Mouse (Mus musculus) lung, postnatal 4 days (tissue): ENCODE measurements around the gene Nfx1.
A peak's percentile ranks its signal among the peaks of the same experiment; 100 is the strongest.

Experiments used
- DNase-seq, 2 experiments: peaks; one replicate each; pipeline ENCODE4 v3.0.0; 2021

The Nfx1 gene

GRCm38 (mm10) chr4:41047524-41048271 lies 77.0 kb downstream of the Nfx1 start, which contains the start of gene Aqp7:
TSS of gene Aqp7 (minus strand) at chr4:41048139.
- no peak for DNase-seq

GRCm38 (mm10) chr4:41048926-41049325 lies 78.2 kb downstream of the Nfx1 start:
- DNase-seq = no peak

DNA sequence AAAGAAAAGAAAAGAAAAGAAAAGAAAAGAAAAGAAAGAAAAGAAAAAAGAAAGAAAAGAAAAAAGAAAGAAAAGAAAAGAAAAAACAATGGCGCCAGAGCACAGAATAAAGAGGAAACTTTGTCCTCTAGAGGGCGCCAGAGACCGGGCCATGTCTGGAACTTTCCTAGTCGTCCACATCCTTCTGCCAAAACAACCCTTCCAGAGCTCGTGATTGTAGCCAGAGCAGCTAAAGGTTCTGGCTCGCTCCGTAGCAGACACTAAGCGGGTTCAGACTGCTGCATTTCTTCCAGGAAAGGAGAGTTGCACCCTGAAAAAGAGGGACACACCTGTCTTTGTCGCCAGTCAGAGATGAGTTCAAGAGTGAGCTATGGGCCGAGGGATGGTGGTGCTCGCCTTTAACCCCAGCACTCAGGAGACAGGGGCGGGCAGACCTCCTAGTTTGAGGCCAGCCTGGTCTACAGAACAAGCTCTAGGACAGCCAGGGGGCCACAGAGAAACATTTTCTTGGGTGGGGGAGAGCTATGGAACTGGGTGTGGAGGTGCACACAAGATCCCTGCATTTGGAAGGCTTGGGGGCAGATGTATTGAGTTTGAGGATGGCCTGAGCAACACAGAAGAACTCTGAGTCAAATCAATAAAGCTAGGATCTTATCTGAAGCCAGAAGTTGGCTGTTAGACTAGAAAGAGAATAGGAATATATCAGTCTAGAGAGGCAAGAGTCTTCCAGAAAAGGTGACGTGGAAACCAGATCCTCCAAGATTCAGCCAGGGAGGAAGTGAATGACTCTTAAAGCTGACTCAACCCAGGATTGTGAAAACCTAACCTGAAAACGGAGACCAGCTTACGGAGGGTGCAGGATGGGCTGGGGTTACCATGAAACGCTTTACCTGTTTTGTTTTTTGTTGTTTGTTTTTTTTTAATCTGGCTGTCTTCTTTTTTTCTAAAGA lies 80.3 kb downstream of the Nfx1 start:
- peak; percentile 75 to 86 for DNase-seq

DNA sequence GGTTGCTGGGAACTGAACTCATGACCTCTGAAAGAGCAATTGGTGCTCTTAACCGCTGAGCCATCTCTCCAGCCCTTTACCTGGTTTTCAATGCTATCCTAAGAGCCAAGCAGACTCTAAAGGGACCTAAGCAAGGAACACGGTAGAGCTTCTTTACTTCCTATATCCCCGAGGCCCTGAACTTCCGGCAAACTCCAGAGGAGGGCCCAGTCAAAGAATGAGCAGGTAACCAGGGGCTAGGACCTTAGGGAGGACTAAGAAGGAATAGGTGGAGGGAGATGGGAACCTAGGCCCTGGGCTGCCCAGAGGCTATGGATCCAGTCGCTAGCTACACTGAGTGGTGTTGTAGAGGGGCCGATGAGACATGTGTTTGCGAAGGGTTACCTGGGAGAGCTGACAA lies 81.1 kb downstream of the Nfx1 start:
- DNase-seq = no peak

GRCm38 (mm10) chr4:41055111-41055510 lies 84.4 kb downstream of the Nfx1 start:
- peak; percentile 44 to 55 for DNase-seq

DNA sequence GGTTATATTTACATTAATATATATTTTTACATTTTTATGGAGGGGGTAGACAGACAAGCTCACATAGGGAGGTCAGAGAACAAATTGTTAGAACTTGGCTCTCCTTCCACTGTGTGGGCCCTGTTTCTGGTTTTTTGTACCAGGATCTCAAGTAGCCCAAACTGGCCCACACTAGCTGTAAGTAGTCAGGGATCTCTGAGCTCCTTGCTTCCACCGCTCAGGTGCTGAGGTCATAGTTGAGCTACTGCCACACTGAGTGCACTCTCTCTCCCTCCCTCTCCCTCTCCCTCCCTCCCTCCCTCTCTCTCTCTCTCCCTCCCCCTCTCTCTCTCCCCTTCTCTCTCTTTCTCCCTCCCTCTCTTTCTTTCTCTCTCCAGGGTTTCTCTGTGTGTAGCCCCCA lies 85.5 kb downstream of the Nfx1 start:
- DNase-seq = no peak

DNA sequence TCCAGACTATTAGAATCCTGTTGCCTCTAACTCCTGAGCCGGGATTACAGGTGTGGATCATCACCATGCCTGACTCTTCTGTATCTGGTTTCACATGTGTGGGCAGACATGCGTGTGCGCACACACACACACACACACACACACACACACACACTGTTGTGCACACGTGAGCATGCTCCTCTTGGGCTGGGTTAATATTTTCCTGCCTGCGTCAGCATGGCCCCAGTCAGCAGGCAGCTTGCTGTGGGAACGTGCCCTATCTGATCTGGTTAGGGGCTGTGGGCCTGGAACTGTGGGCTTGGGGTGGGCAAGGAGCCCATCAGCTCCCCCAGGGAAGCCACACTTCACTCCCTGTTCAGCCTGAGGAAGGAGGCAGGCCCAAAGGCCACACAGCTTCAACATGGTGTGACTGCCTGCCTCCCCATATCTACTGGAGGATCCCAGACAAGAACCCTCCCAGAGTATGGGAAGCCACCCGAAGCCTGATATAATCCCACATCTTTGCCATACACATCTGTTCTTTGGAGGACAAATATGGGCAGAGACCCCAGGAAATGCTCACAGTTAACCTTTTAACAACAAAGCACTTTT lies 86.1 kb downstream of the Nfx1 start:
- DNase-seq = no peak

DNA sequence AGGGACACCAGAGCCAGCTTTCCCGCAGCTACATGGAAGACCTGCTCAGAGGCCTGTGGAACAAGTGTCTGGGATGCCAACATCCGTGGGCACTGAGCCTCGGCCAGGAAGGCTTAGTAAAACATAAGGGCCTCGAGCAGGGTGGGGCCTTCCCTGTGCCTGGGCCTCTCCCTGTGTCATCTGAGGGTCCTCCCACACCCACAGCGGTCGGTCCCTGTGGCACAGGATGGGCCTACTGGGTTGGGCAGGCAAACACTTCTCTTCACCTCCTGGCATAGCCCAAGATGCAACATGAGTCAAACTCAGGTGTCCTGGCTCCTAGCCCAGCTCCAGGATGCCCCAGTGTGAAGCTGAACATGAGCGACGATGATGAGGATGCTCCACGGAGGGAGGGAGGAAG lies 86.7 kb downstream of the Nfx1 start:
- no peak for DNase-seq

DNA sequence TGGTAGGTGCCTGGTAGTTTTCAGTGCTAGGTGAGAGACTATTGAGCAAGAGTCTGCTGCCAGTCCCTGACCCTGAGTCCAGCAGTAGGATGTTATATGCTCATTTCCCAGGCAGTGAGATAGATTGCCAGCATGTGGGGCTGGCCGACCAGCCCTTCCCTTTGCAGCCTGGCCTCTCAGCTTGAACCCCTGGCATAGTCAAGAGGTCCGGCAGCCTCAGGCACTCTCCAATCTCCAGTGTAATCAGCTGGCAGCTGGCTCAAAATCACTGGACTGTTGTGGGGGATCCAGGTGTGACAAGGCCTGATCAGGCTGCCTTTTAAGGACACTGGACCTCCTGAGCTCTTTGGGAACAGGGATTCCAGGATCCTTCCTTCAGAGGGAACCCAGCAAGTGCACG lies 92.6 kb downstream of the Nfx1 start:
- DNase-seq = no peak

DNA sequence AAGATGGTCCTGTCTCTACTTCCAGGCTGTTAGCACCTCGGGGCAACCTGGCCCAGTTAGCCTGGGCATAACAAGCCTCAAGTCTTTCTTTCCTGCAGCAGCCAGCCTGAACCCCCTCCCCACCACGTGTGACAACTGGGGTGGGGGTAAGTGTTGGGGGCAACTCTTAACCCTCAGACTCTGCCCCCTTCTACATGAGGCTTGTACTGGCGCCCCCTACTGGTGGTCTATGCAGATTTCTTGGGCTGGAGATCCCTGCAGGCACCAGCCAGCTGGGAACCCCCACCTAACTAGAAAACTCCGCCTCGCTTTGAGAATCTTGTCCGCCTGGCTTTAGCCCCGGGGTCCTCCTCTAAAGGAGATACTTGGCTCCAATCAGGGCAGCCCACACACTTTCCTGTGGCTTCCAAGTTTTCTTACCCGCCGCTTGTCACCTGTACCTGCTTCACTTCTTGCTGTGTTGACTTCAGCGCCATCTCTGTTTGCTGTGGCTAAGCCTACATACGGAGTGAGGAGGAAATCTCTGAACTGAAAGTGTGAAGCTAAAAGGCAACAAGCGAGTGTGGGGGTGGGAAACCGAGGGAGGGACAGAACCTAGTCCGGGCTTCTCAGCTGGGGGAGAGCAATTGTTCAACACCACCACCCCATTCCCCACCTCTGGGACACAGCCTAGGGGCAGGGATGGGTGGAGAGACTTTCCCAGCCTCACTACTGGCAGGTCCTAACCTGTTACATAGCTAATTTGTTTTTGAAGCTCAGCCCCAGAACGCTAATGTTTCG lies 93.4 kb downstream of the Nfx1 start:
- DNase-seq = peak in 1 of 2 experiments; percentile 40

GRCm38 (mm10) chr4:41065196-41065595 lies 94.5 kb downstream of the Nfx1 start:
- DNase-seq = no peak

DNA sequence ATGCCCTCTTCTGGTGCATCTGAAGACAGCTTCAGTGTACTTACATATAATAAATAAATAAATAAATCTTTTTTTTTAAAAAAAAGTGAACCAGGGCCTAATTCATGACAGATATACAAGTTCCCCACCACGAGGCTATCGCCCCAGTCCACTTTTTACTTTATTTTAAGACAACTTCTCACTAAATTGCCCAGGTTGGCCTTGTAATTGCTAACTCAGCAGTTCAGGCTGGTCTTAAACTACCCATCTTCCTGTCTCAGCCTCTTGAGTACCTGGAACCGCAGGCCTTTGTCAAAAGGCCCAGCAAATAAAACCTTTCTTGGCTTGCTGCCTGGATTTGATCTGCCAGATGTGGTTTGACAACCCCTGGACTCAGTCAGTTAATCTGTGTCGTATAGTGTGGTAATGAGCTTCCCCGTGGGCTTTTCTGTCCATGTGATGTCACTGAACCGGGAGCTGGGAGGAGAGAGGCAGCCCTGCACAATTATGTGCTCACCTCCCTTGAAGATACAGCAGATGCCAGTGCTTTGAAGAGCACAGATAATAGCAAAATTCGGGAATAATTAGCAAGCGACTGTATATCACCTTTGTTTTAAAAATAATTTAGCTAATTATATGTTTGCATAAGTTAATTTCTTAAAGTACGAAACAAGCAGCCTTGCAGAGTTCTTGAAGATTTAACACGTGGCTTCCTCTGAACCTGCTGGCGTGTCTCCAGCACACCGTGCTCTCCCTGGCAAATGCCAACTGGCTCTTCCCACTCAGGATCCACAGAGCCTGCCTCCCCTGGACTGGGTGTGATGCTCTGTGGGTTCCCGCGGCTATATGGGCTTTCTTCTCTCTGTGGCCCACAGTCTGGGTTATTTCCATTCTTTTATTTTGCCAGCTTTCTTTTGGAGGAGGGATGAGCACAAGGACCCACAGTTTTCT lies 101.1 kb downstream of the Nfx1 start:
- no peak for DNase-seq

- DNase-seq = no peak
Observed at GRCm38 (mm10) chr4:41073008-41073817, 102.5 kb downstream of the Nfx1 start.

DNA sequence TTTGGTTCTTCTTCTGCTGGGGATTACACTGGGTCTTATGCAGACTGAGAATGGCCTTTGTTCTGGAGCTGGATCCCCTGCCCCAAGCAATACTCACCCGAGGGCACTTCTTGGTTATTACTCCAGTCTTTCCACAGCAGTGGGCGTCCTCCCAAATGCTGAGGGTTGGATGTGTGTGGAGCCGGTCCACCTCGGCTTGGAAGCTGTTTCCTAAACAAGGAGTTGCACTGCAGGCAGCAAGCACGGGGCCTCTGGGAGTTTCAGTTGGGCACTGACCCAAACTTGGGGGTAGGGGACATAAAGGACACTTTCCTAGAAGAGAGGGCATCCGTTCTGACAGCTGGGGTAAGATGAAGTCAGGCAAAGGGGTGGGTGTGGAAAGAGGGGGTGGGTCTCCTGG lies 103.8 kb downstream of the Nfx1 start:
- no peak for DNase-seq
